ENCODE assay signal across 8 mouse cellular contexts in the genomic region with DNA sequence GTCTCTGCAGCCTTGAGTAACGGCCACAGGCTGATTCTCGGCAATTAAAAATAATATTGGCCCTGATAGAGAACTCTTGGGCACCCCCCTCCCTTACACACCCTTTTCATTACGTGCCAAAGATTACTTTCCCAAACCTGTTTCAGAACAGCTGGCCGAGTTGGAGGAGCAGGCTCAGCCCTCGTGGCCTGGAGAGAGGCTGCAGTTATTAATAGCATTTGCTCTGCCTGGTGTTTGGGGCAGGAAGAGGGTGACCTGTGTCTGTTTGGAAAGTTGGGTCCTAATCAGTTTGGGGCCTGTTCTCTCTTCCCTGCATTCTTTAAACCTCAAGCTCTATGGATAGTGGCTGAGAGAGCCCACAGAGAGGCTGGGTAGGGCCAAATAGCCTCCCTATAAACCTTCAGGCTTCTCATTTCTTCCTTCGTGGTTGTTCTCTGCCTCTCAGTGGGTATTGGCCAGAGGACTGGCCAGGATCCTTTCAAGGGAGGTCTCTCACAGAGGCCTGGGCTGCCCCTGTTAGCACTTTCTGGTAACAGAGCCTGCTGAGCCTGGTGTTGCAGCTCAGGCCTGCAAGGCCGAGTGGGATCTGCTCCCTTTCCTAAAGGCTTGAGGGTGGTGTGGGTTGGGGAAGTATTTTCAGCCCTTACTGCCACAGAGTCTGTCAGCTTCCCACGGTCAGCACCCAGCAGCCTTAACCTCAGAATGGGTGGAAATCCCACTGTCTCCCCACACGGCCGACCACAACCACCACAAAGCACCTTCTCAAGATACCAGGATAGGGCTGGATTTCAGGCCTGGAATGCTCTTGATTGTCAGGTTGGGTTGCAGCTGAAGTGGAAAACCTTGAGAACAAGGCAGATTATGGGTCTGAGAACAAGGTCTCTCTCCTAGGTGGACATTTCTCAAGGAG.
A peak's percentile ranks its signal among the peaks of the same experiment; 100 is the strongest.
DNase-seq lines count a peak whose midpoint lies in the region; ATAC-seq and TF ChIP-seq lines count a peak whose summit lies in the region.

No protein-coding gene starts in this region.

- H3K36me3 ChIP-seq in intestine, embryonic 15.5 days: no peaks in the 10 kb centered on the region
- H3K36me3 ChIP-seq in lung, embryonic 14.5 days (ENCODE audit: insufficient read depth): no peaks in the 10 kb centered on the region

- no peak overlapping the region for H3K4me3 ChIP-seq in intestine, embryonic 15.5 days (replicated peaks)
- H3K4me3 ChIP-seq in lung, embryonic 14.5 days (ENCODE audit: low read depth, low read length): no peak overlapping the region

- no peaks in the 10 kb centered on the region for H3K9me3 ChIP-seq in intestine, embryonic 15.5 days
- H3K9me3 ChIP-seq in lung, embryonic 14.5 days (ENCODE audit: low read depth, low read length): no peaks in the 10 kb centered on the region

- no peaks in the 10 kb centered on the region for H3K27me3 ChIP-seq in intestine, embryonic 15.5 days (replicated peaks)
- no peaks in the 10 kb centered on the region for H3K27me3 ChIP-seq in lung, embryonic 14.5 days (ENCODE audit: insufficient read depth, low read length)

- no peak overlapping the region for H3K4me2 ChIP-seq in intestine, embryonic 15.5 days (replicated peaks)
- no peak overlapping the region for H3K4me2 ChIP-seq in lung, embryonic 14.5 days

- intact Hi-C loops in gastrocnemius, postnatal 36 days (cut with DNase I): no loop called here

- H3K9ac ChIP-seq in intestine, embryonic 15.5 days: no peak overlapping the region
- H3K9ac ChIP-seq in lung, embryonic 14.5 days: 0 out of 2 replicates have a peak overlapping the region, but pooled peaks have one; percentile 0

- 41% methylated on average over 10 of the region's 10 CpGs for WGBS in intestine, embryonic 15.5 days
- WGBS in lung, embryonic 14.5 days: 35% methylated on average over 10 of the region's 10 CpGs

- H3K27ac ChIP-seq in intestine, embryonic 15.5 days: peak overlapping the region; percentile 63
- H3K27ac ChIP-seq in lung, embryonic 14.5 days (ENCODE audit: low read depth): peak overlapping the region; percentile 86

- H3K4me1 ChIP-seq in intestine, embryonic 15.5 days (replicated peaks): peaks cover 26% of the 10 kb centered on the region
- peaks cover 44% of the 10 kb centered on the region for H3K4me1 ChIP-seq in lung, embryonic 14.5 days (ENCODE audit: insufficient read depth)

- peak; percentile 74 for DNase-seq in ovary, adult 18-20 months (ENCODE audit: low spot score)
- DNase-seq in ovary, postnatal 10 days (ENCODE audit: low spot score): no peak
- DNase-seq in gastrocnemius, postnatal 36 days: peak; percentile 55 to 62
- DNase-seq in lung, embryonic 14.5 days: peak; percentile 67
- no peak for DNase-seq in cerebellum, adult 11-12 months
- no peak for DNase-seq in layer of hippocampus, postnatal 10 days (ENCODE audit: low spot score in 2 of 2)
- no peak for DNase-seq in layer of hippocampus, adult 9-10 months (ENCODE audit: low spot score)

- peak; percentile 24; the same call in 1 of the 2 replicates for TF ChIP-seq CTCF in lung, embryonic 14.5 days (IDR thresholded peaks at IDR 0.05; ENCODE audit: low read depth)

- ATAC-seq in intestine, embryonic 15.5 days: peak; percentile 67
- ATAC-seq in lung, embryonic 14.5 days (ENCODE audit: insufficient read depth): peak; percentile 45; the same call in 1 of the 2 replicates

Comparison
In these comparisons a context has a peak if more than half of its experiments do, and no peak if none do; other contexts are left out.
1. DNase-seq: peak in ovary, adult 18-20 months (single experiment), gastrocnemius, postnatal 36 days (2 of 2) and lung, embryonic 14.5 days (single experiment); none in ovary, postnatal 10 days (single experiment), cerebellum, adult 11-12 months (single experiment), layer of hippocampus, postnatal 10 days (0 of 2) and layer of hippocampus, adult 9-10 months (single experiment).